Mouse (Mus musculus): ENCODE measurements at regions not wholly inside any gene's neighbourhood (a gene's known extent, or its start where the extent isn't known, plus 50 kb on each side); places are given as distances from the start of the nearest gene placed in this dataset.

DNA sequence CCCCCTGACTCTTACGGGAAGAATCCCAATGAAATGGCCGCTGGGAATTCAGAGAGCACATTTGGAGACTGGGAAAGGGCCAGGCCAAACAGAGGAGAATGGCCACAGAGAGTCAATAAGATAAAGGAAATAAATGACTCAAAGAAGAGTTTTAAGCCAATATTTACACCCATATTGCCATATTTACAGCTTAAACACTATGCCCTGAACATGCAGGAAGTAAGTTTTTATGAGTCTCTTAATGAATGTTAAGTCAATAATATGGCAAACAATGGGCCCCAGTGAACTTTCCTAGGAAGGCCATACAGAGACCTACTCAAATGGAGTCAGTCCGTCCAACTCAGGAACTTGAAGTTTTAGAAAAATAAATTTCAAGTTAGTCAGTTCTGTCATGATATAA lies 347.8 kb downstream of the Klf5 start:
- TF ChIP-seq POLR2A (IDR thresholded peaks at IDR 0.05; ENCODE audit: control insufficient read depth, low read depth, low read length): no peak
- TF ChIP-seq CTCF (IDR thresholded peaks at IDR 0.05; ENCODE audit: control insufficient read depth, insufficient read depth, insufficient replicate concordance, low read depth, low read length): no peak
- no peaks in the 10 kb centered on the region for H3K27me3 ChIP-seq (ENCODE audit: control insufficient read depth, insufficient read depth, low read length)
- no peaks in the 10 kb centered on the region for H3K4me1 ChIP-seq (ENCODE audit: control insufficient read depth, insufficient read depth, low read length)
- H3K27ac ChIP-seq (ENCODE audit: control insufficient read depth, insufficient read depth, low read depth, low read length): no peak overlapping the region
- no peaks in the 10 kb centered on the region for H3K36me3 ChIP-seq (ENCODE audit: control insufficient read depth, insufficient read depth, low read length)
- no peak overlapping the region for H3K4me3 ChIP-seq (ENCODE audit: control insufficient read depth, low read depth, low read length)

DNA sequence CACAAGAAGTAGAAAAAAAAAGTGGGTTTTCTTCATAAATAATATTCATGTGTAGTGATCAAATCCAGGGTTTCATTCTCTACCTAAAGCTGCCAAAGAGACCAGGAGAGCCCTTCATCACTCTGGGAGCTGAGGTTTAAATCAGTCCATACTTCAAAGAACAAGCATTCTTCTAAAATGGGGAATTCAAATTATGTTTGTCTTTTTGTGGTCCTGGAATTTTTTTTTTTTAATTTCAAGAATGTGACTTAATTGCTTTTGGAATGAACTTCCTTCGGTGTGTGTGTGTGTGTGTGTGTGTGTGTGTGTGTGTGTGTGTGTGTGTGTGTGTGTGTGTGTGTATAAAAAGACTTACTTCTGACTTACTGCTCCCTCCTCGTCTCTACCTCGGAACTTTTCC lies 375.9 kb downstream of the Klf5 start:
- Histone ChIP-seq H3K4me3 (ENCODE audit: control insufficient read depth, low read depth, low read length) (no peak overlapping the region), H3K36me3 (ENCODE audit: control insufficient read depth, insufficient read depth, low read length) (no peaks in the 10 kb centered on the region), H3K4me1 (ENCODE audit: control insufficient read depth, insufficient read depth, low read length) (no peaks in the 10 kb centered on the region), H3K27me3 (ENCODE audit: control insufficient read depth, insufficient read depth, low read length) (no peaks in the 10 kb centered on the region), H3K27ac (ENCODE audit: control insufficient read depth, insufficient read depth, low read depth, low read length) (no peak overlapping the region)
- TF ChIP-seq CTCF (IDR thresholded peaks at IDR 0.05; ENCODE audit: control insufficient read depth, insufficient read depth, insufficient replicate concordance, low read depth, low read length): no peak
- no peak for TF ChIP-seq POLR2A (IDR thresholded peaks at IDR 0.05; ENCODE audit: control insufficient read depth, low read depth, low read length)

DNA sequence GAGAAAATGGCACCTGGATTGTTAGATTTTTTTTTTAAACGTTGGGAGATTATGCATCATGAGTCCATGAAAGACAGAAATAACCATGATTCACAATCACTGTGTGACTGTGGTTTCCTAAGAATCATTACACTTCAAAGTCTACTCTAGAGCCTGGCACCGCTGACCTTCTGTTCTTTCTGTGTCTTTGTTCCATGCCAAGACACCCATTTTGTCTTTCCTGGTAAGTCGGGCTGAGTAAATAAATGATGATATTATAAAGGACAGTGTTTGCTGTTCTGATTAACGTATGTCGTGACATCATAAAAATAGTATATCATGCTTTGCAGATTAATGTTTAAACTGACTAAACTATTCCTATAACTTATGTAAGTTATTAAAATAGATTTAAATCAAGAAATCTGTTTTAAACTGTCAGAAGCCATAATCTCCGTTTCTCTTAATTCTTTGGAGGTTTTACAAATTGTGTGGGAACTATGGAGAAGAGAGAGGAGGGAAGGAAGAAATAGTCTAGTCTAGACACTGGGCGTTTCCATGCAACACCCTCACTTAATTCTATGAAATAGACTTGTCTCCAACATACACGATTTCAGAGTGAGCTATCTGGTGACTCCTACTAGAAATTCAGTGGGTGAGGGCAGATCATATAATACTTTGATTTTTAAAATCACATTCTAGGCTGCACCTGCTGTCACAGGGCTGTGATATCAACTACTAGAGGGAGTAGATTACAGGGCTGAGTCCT lies 388.7 kb downstream of the Klf5 start:
- Histone ChIP-seq H3K27ac (ENCODE audit: control insufficient read depth, insufficient read depth, low read depth, low read length) (no peak overlapping the region), H3K36me3 (ENCODE audit: control insufficient read depth, insufficient read depth, low read length) (no peaks in the 10 kb centered on the region), H3K4me3 (ENCODE audit: control insufficient read depth, low read depth, low read length) (no peak overlapping the region), H3K27me3 (ENCODE audit: control insufficient read depth, insufficient read depth, low read length) (no peaks in the 10 kb centered on the region), H3K4me1 (ENCODE audit: control insufficient read depth, insufficient read depth, low read length) (no peaks in the 10 kb centered on the region)
- TF ChIP-seq POLR2A (IDR thresholded peaks at IDR 0.05; ENCODE audit: control insufficient read depth, low read depth, low read length) (no peak), CTCF (IDR thresholded peaks at IDR 0.05; ENCODE audit: control insufficient read depth, insufficient read depth, insufficient replicate concordance, low read depth, low read length) (no peak)

DNA sequence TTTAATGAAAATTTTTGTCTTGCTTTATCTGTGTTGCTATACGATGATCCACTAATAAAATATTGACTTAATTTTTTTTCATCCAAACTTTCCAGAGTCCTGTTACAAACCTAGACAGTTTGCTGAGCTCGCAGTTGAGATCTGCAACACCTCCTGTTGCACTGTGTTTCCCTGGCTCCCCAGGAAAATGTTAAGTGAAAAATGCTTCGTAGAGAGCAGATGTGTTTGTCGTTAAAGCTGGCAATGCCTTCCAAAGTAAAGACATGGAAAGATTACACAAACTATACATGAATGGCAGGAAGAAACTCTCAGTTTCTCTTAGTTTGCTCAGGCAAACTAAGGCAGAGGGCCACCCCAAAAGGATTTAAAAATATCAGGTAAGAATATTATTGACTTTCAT lies 389.9 kb downstream of the Klf5 start:
- no peak overlapping the region for H3K4me3 ChIP-seq (ENCODE audit: control insufficient read depth, low read depth, low read length)
- H3K27me3 ChIP-seq (ENCODE audit: control insufficient read depth, insufficient read depth, low read length): no peaks in the 10 kb centered on the region
- H3K27ac ChIP-seq (ENCODE audit: control insufficient read depth, insufficient read depth, low read depth, low read length): no peak overlapping the region
- H3K4me1 ChIP-seq (ENCODE audit: control insufficient read depth, insufficient read depth, low read length): no peaks in the 10 kb centered on the region
- TF ChIP-seq POLR2A (IDR thresholded peaks at IDR 0.05; ENCODE audit: control insufficient read depth, low read depth, low read length) (no peak), CTCF (IDR thresholded peaks at IDR 0.05; ENCODE audit: control insufficient read depth, insufficient read depth, insufficient replicate concordance, low read depth, low read length) (no peak)
- no peaks in the 10 kb centered on the region for H3K36me3 ChIP-seq (ENCODE audit: control insufficient read depth, insufficient read depth, low read length)

DNA sequence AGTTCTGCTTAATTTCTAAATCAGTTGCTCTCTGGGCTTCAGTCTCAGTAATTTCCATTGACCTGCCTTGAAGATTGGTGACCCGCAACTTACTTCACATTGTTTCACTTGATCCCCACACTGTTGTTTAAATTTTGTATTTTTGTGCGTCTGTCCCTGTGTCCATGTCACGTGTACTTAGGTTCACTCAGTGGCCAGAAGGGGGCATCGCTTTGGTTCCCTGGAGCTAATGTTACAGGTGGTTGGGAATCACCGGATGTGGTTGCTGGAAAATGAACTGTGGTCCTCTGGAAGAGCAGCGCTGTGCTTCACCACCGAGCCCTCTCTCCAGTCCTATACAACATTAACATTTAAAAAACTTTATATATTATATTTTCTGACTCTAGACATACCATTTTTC lies 397.8 kb downstream of the Klf5 start:
- Histone ChIP-seq H3K4me3 (ENCODE audit: control insufficient read depth, low read depth, low read length) (peak overlapping the region; percentile 74), H3K27ac (ENCODE audit: control insufficient read depth, insufficient read depth, low read depth, low read length) (no peak overlapping the region), H3K36me3 (ENCODE audit: control insufficient read depth, insufficient read depth, low read length) (no peaks in the 10 kb centered on the region), H3K27me3 (ENCODE audit: control insufficient read depth, insufficient read depth, low read length) (no peaks in the 10 kb centered on the region), H3K4me1 (ENCODE audit: control insufficient read depth, insufficient read depth, low read length) (no peaks in the 10 kb centered on the region)
- TF ChIP-seq CTCF (IDR thresholded peaks at IDR 0.05; ENCODE audit: control insufficient read depth, insufficient read depth, insufficient replicate concordance, low read depth, low read length): no peak
- no peak for TF ChIP-seq POLR2A (IDR thresholded peaks at IDR 0.05; ENCODE audit: control insufficient read depth, low read depth, low read length)

DNA sequence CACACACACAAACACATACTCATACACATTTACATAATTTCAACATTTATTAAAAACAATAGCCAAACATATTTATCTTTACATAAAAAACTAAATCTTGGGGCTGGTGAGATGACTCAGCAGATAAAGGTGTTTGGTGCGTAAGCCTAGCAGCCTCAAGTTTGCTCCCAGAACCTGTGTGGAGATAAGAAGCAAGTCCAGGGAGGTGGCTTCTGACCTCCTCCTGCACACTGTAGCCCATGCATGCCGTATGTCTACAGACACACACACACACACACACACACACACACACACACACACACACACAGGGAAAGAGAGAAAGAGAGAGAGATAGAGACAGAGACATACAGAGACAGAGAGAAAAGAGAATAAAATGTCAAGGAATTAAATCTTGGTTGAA lies 401.1 kb downstream of the Klf5 start:
- H3K27me3 ChIP-seq (ENCODE audit: control insufficient read depth, insufficient read depth, low read length): no peaks in the 10 kb centered on the region
- no peak overlapping the region for H3K27ac ChIP-seq (ENCODE audit: control insufficient read depth, insufficient read depth, low read depth, low read length)
- H3K36me3 ChIP-seq (ENCODE audit: control insufficient read depth, insufficient read depth, low read length): no peaks in the 10 kb centered on the region
- no peak overlapping the region for H3K4me3 ChIP-seq (ENCODE audit: control insufficient read depth, low read depth, low read length)
- no peaks in the 10 kb centered on the region for H3K4me1 ChIP-seq (ENCODE audit: control insufficient read depth, insufficient read depth, low read length)
- TF ChIP-seq POLR2A (IDR thresholded peaks at IDR 0.05; ENCODE audit: control insufficient read depth, low read depth, low read length): no peak
- no peak for TF ChIP-seq CTCF (IDR thresholded peaks at IDR 0.05; ENCODE audit: control insufficient read depth, insufficient read depth, insufficient replicate concordance, low read depth, low read length)

DNA sequence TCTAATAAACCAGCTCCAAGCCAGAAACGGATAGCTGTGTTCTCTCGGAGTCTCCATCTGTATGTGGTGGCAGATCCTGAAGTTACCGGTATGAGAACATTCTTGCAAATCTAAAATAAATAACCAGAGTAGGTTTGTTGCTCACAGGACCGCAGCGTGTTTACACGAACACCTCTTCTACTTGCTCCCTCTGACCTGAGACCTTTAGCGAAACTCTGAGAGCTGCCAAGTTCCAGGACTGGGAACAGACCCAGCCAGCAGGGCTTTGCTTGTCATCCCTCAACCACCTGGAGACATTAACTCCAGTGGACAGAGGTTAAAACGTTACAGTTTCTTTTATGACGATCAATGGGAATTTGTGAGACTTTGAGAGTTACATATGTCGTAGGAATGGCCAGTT lies 407.5 kb downstream of the Klf5 start:
- TF ChIP-seq CTCF (IDR thresholded peaks at IDR 0.05; ENCODE audit: control insufficient read depth, insufficient read depth, insufficient replicate concordance, low read depth, low read length): no peak
- no peak for TF ChIP-seq POLR2A (IDR thresholded peaks at IDR 0.05; ENCODE audit: control insufficient read depth, low read depth, low read length)
- no peak overlapping the region for H3K27ac ChIP-seq (ENCODE audit: control insufficient read depth, insufficient read depth, low read depth, low read length)
- no peak overlapping the region for H3K4me3 ChIP-seq (ENCODE audit: control insufficient read depth, low read depth, low read length)
- H3K27me3 ChIP-seq (ENCODE audit: control insufficient read depth, insufficient read depth, low read length): no peaks in the 10 kb centered on the region
- H3K36me3 ChIP-seq (ENCODE audit: control insufficient read depth, insufficient read depth, low read length): no peaks in the 10 kb centered on the region
- H3K4me1 ChIP-seq (ENCODE audit: control insufficient read depth, insufficient read depth, low read length): no peaks in the 10 kb centered on the region
